21 mouse cellular contexts compared by ENCODE assay signal in the genomic region with DNA sequence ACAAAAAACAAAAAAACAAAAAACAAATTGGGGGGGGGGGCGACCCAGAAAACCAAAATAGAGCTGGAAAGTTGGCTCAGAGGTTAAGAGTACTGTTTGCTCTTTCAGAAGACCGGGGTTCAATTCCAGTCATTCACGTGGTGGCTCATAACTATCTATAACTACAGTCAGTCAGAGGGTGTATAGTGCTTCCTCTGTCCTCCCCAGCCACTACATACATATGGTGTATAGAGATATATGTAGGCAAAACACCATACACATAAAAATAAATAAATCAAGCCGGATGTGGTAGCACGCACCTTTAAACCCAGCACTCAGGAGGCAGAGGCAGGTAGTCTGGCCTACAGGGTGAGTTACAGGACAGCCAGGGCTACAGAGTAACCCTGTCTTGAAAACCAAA. TPM values are rescaled to one million over a fixed set of nuclear protein-coding genes. Genes with fewer than 3 reads are reported as not detected.
DNase-seq lines count a peak whose midpoint lies in the region; ATAC-seq lines count a peak whose summit lies in the region.
"Had no signal": no experiment of that assay in that cellular context is flagged by ENCODE, and none has a peak within 500 bp of the region (broad histone marks: within the 10 kb centered on the region; RNA-seq: fewer than 3 reads in every experiment).

No protein-coding gene starts in this region.

- no peaks in the 10 kb centered on the region for H3K27me3 ChIP-seq in liver, embryonic 15.5 days
- H3K27me3 ChIP-seq in hindbrain, embryonic 10.5 days (ENCODE audit: insufficient read depth, poor library complexity, severe bottlenecking) = no peaks in the 10 kb centered on the region
- H3K27me3 ChIP-seq in limb, embryonic 10.5 days (ENCODE audit: low read depth, poor library complexity, severe bottlenecking) = no peaks in the 10 kb centered on the region
- H3K27me3 ChIP-seq: heart, embryonic 15.5 days; hindbrain, embryonic 15.5 days had no signal

- DNase-seq in c-Kit-positive CD71-positive TER-119-positive erythroid progenitor cells, embryonic 14.5 days (ENCODE audit: low spot score) = peak; percentile 10
- no peak for DNase-seq in hindbrain, embryonic 10.5 days (ENCODE audit: low spot score)
- no peak for DNase-seq in embryo, embryonic 10 days (ENCODE audit: low spot score)
- DNase-seq in limb, embryonic 10.5 days (ENCODE audit: low spot score) = no peak
- DNase-seq: adrenal gland, adult 8-10 months; cerebellum, adult 11-12 months; cerebellum, adult 9-10 months; cerebellum, postnatal 25 days; gastrocnemius, postnatal 10 days; heart, adult 2 months; heart, postnatal 14 days had no signal

- peaks cover 13% of the 10 kb centered on the region for H3K4me1 ChIP-seq in liver, embryonic 15.5 days (replicated peaks)
- H3K4me1 ChIP-seq in hindbrain, embryonic 10.5 days (replicated peaks) = no peaks in the 10 kb centered on the region
- H3K4me1 ChIP-seq in limb, embryonic 10.5 days = no peaks in the 10 kb centered on the region
- H3K4me1 ChIP-seq: embryonic facial prominence, embryonic 10.5 days; forebrain, embryonic 10.5 days; heart, embryonic 15.5 days; hindbrain, embryonic 15.5 days had no signal

- H3K36me3 ChIP-seq in liver, embryonic 15.5 days (replicated peaks) = peaks cover 36% of the 10 kb centered on the region
- peaks cover 100% of the 10 kb centered on the region for H3K36me3 ChIP-seq in hindbrain, embryonic 10.5 days
- H3K36me3 ChIP-seq in limb, embryonic 10.5 days = peaks cover 99% of the 10 kb centered on the region

- peak; percentile 57 for ATAC-seq in erythroblast, adult 5-6 weeks (replicated peaks; ENCODE audit: low FRiP score, poor library complexity, severe bottlenecking)
- peak; percentile 79 for ATAC-seq in liver, embryonic 15.5 days (ENCODE audit: insufficient read depth)
- peak; percentile 80 for ATAC-seq in megakaryocyte-erythroid progenitor cell, adult 5-6 weeks (replicated peaks; ENCODE audit: low FRiP score, low TSS enrichment, poor library complexity, severe bottlenecking)
- ATAC-seq: forebrain, embryonic 16.5 days had no signal

- H3K4me2 ChIP-seq in liver, embryonic 15.5 days = no peak overlapping the region
- H3K4me2 ChIP-seq: heart, embryonic 11.5 days; heart, embryonic 15.5 days; hindbrain, embryonic 15.5 days had no signal

- no peak overlapping the region for H3K4me3 ChIP-seq in liver, embryonic 15.5 days (replicated peaks)
- H3K4me3 ChIP-seq in hindbrain, embryonic 10.5 days = no peak overlapping the region
- H3K4me3 ChIP-seq in limb, embryonic 10.5 days = no peak overlapping the region
- H3K4me3 ChIP-seq: embryonic facial prominence, embryonic 10.5 days; erythroblast, embryonic 14.5 days; forebrain, embryonic 10.5 days; heart, adult 2 months; heart, embryonic 15.5 days; hindbrain, embryonic 15.5 days had no signal

- WGBS in liver, embryonic 15.5 days (ENCODE audit: insufficient replicate concordance) = 47% methylated on average over 5 of the region's 5 CpGs
- 94% methylated on average over 5 of the region's 5 CpGs for WGBS in hindbrain, embryonic 10.5 days
- WGBS in limb, embryonic 10.5 days = 96% methylated on average over 5 of the region's 5 CpGs

- H3K27ac ChIP-seq in liver, embryonic 15.5 days (replicated peaks) = peak overlapping the region; percentile 51; the same call in 1 of the 2 replicates
- H3K27ac ChIP-seq in hindbrain, embryonic 10.5 days = no peak overlapping the region
- no peak overlapping the region for H3K27ac ChIP-seq in limb, embryonic 10.5 days
- H3K27ac ChIP-seq: embryonic facial prominence, embryonic 10.5 days; forebrain, embryonic 10.5 days; heart, adult 2 months; heart, embryonic 15.5 days; hindbrain, embryonic 15.5 days had no signal

- no peaks in the 10 kb centered on the region for H3K9me3 ChIP-seq in liver, embryonic 15.5 days (replicated peaks)
- no peaks in the 10 kb centered on the region for H3K9me3 ChIP-seq in hindbrain, embryonic 10.5 days
- no peaks in the 10 kb centered on the region for H3K9me3 ChIP-seq in limb, embryonic 10.5 days (replicated peaks)
- H3K9me3 ChIP-seq: embryonic facial prominence, embryonic 10.5 days; forebrain, embryonic 10.5 days; heart, embryonic 15.5 days; hindbrain, embryonic 15.5 days had no signal

- no peak overlapping the region for H3K9ac ChIP-seq in liver, embryonic 15.5 days
- H3K9ac ChIP-seq: heart, embryonic 15.5 days; hindbrain, embryonic 15.5 days had no signal

RNA-seq across cellular contexts. Expression of gene Syt2, which starts 31.9 kb away (rescaled TPM):
- 0.58 TPM in 1 of 2 replicates, not detected in the other for total RNA-seq in erythroblast, adult 5-6 weeks (2015; ENCODE audit: low replicate concordance)
- not detected in 2 replicates for total RNA-seq in erythroblast, adult 5-6 weeks (2017; ENCODE audit: low replicate concordance)
- 0.03 and 0.06 TPM in 2 replicates for polyA plus RNA-seq in liver, embryonic 15.5 days (2015; fragmentation: Nextera tagmentation; extraction: Ambion mirVana)
- 0.33 TPM in 1 of 2 replicates, not detected in the other for total RNA-seq in megakaryocyte-erythroid progenitor cell, adult 5-6 weeks (2014; fragmentation: Nextera tagmentation)
- total RNA-seq in megakaryocyte-erythroid progenitor cell, adult 5-6 weeks (2017) = 0.05 TPM in 1 of 2 replicates, not detected in the other
- 4.8 and 4.9 TPM in 2 replicates for polyA plus RNA-seq in hindbrain, embryonic 10.5 days (2016; fragmentation: Nextera tagmentation; extraction: Ambion mirVana)
- 0.04 and 0.06 TPM in 2 replicates for polyA plus RNA-seq in limb, embryonic 10.5 days (2016; fragmentation: Nextera tagmentation; extraction: Ambion mirVana)
- total RNA-seq: heart, postnatal 14 days had no signal

RNA-seq across cellular contexts. Expression of gene Kdm5b, which starts 54.6 kb away (rescaled TPM):
- total RNA-seq in erythroblast, adult 5-6 weeks (2015; ENCODE audit: low replicate concordance) = 15.9 and 16.3 TPM in 2 replicates
- total RNA-seq in erythroblast, adult 5-6 weeks (2017; ENCODE audit: low replicate concordance) = 24.3 and 25.0 TPM in 2 replicates
- polyA plus RNA-seq in liver, embryonic 15.5 days (2015; fragmentation: Nextera tagmentation; extraction: Ambion mirVana) = 5.6 TPM in 2 replicates
- 35.0 and 42.7 TPM in 2 replicates for total RNA-seq in megakaryocyte-erythroid progenitor cell, adult 5-6 weeks (2014; fragmentation: Nextera tagmentation)
- total RNA-seq in megakaryocyte-erythroid progenitor cell, adult 5-6 weeks (2017) = 25.5 and 41.3 TPM in 2 replicates
- 69.9 and 71.6 TPM in 2 replicates for polyA plus RNA-seq in hindbrain, embryonic 10.5 days (2016; fragmentation: Nextera tagmentation; extraction: Ambion mirVana)
- polyA plus RNA-seq in limb, embryonic 10.5 days (2016; fragmentation: Nextera tagmentation; extraction: Ambion mirVana) = 67.1 and 81.9 TPM in 2 replicates

Comparison
In these comparisons a context has a peak if more than half of its experiments do, and no peak if none do; other contexts are left out.
1. RNA of gene Kdm5b, which starts 54.6 kb away (polyA plus RNA-seq): 67.1 to 81.9 TPM in limb, embryonic 10.5 days and 69.9 to 71.6 TPM in hindbrain, embryonic 10.5 days; 5.6 TPM in liver, embryonic 15.5 days; every median in the first group is over 10 times any median in the second.
2. Peak in every context shown above with its lines, with median percentiles within 50 percentile points of each other: ATAC-seq.